Mouse (Mus musculus) lung, embryonic 16.5 days (tissue): ENCODE measurements around the gene F930015N05Rik. TPM values are rescaled to one million over a fixed set of nuclear protein-coding genes. Genes with fewer than 3 reads are reported as not detected.

Source experiments
- ATAC-seq: fragments of 200-750 bp; cut with Nextera tagmentation; 2 replicates; pipeline ENCODE4 v1.8.0; 2017; ENCODE audit warnings: low read depth, mild to moderate bottlenecking, moderate library complexity
- H3K27ac ChIP-seq: fragments of 300-500 bp; sonication (generic); 2 replicates; pipeline ENCODE4 v1.5.1; 2014; ENCODE audit warnings: mild to moderate bottlenecking, control low read depth, low read length
- H3K27me3 ChIP-seq: fragments of 300-500 bp; sonication (generic); 2 replicates; pipeline ENCODE4 v1.6.1; 2014; ENCODE audit warnings: low read depth, low read length, mixed read lengths; ENCODE audit not compliant: control insufficient read depth, insufficient read depth
- H3K36me3 ChIP-seq: fragments of 300-500 bp; sonication (generic); 2 replicates; pipeline ENCODE4 v1.6.1; 2014; ENCODE audit warnings: low read length; ENCODE audit not compliant: control insufficient read depth, insufficient read depth
- H3K4me1 ChIP-seq: fragments of 300-500 bp; sonication (generic); replicated peaks from 2 replicates; pipeline ENCODE4 v1.6.1; 2014; ENCODE audit warnings: low read length, mixed read lengths; ENCODE audit not compliant: control insufficient read depth, insufficient read depth
- H3K4me2 ChIP-seq: fragments of 300-500 bp; sonication (generic); 2 replicates; pipeline ENCODE4 v1.6.1; 2014; ENCODE audit warnings: low read depth, low read length, control low read depth
- H3K4me3 ChIP-seq: fragments of 300-500 bp; sonication (generic); 2 replicates; pipeline ENCODE4 v1.5.1; 2014; ENCODE audit warnings: mild to moderate bottlenecking, low read length, control low read depth
- H3K9ac ChIP-seq: fragments of 300-500 bp; sonication (generic); 2 replicates; pipeline ENCODE4 v1.6.1; 2014; ENCODE audit warnings: low read length, control low read depth
- H3K9me3 ChIP-seq: fragments of 300-500 bp; sonication (generic); 2 replicates; pipeline ENCODE4 v1.6.1; 2016; ENCODE audit warnings: low read length; ENCODE audit not compliant: control insufficient read depth
- WGBS: fragments of 180-500 bp; shearing (Covaris S2); extraction: QIAGEN DNeasy Blood & Tissue Kit; methylation state at CpG from one replicate; pipeline ENCODE4 v1.1.7; 2014; 5-methylcytosine and 5-hydroxymethylcytosine counted together
- polyA plus RNA-seq: library from polyadenylated mRNA; unstranded; fragments of >200 nt; fragmentation: Nextera tagmentation; extraction: Ambion mirVana; gene quantifications from 2 replicates; pipeline ENCODE4 v1.2.1, GENCODE M21; 2015

Gene F930015N05Rik
- polyA plus RNA-seq = 0.11 TPM in 1 of 2 replicates, not detected in the other

DNA sequence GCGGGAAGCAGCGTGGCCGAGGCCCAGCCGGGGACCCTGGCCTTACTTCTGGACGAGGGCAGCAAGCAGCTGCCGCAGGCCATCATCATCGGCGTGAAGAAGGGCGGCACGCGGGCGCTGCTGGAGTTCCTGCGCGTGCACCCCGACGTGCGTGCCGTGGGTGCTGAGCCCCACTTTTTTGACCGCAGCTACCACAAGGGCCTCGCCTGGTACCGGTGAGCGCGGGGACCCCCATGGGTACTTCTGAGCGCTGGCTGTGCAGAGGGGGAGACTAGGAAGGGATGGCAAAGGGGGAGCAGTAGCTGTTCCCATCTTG, at the start of gene F930015N05Rik:
TSS of gene F930015N05Rik (minus strand) at position 242 of the 316 bp plus-strand sequence.
- Histone ChIP-seq H3K9ac (peak within 1 kb of the TSS; percentile 72), H3K9me3 (no peaks in the 10 kb centered on the region), H3K4me1 (peaks cover 10% of the 10 kb centered on the region), H3K4me3 (peak within 1 kb of the TSS; percentile 49), H3K36me3 (no peaks in the 10 kb centered on the region), H3K27me3 (peaks cover 22% of the 10 kb centered on the region), H3K4me2 (peak within 1 kb of the TSS; percentile 98), H3K27ac (peak within 1 kb of the TSS; percentile 8; the same call in 1 of the 2 replicates)
- WGBS = under 1% methylated on average over 24 of the region's 24 CpGs
- no peak for ATAC-seq

DNA sequence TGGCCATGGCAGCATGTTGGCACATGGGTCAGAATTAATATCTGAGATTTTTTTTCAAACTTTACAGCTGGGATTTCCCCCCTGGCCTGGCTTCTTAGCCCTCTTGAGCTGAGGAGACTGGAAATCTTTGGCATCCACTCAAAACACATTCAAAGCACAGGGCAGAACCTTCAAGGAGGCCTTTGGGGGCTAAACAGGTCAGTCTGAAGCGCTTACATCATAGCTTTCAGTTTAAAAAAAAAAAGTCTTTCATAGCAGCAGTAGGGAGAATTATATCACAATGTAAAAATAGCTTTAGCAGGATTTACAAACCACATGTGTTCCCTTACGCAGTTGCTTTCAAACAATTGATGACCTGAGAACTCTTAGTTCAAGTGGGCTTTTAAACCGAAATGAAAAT, 45.0 kb upstream of the F930015N05Rik start:
- WGBS = 30% methylated on average over 3 of the region's 3 CpGs
- Histone ChIP-seq H3K27me3 (no peaks in the 10 kb centered on the region), H3K27ac (no peak overlapping the region; the same call in 1 of the 2 replicates), H3K36me3 (no peaks in the 10 kb centered on the region), H3K4me3 (no peak overlapping the region), H3K9ac (no peak overlapping the region), H3K4me1 (no peaks in the 10 kb centered on the region; the same call in 1 of the 2 replicates), H3K9me3 (no peaks in the 10 kb centered on the region), H3K4me2 (no peak overlapping the region)
- ATAC-seq = peak; percentile 69; the same call in 1 of the 2 replicates

DNA sequence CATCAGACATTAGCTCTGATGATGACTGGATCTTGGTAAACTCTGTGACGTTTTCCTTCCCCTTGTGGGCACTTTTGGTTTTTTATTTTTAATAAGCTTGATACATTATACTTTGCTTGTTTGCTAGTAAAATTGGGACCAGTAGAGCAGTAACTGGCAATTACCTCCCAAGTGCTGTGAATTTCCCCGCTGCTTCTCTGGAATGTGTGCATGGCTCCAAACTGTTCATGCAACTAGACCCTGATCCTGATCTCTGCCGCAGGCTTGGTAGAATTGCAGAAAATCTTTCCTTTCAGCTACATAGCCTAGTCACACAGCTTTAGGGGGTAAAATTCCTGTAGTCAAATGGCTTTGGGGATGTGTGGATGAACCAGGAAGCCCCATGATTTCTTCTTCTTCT, 37.2 kb upstream of the F930015N05Rik start:
- no peaks in the 10 kb centered on the region for H3K36me3 ChIP-seq
- ATAC-seq = no peak
- H3K27me3 ChIP-seq = no peaks in the 10 kb centered on the region
- H3K9ac ChIP-seq = no peak overlapping the region
- 75% methylated on average over 3 of the region's 3 CpGs for WGBS
- H3K4me2 ChIP-seq = no peak overlapping the region
- H3K9me3 ChIP-seq = no peaks in the 10 kb centered on the region
- H3K4me1 ChIP-seq = no peaks in the 10 kb centered on the region
- H3K4me3 ChIP-seq = no peak overlapping the region
- H3K27ac ChIP-seq = no peak overlapping the region

DNA sequence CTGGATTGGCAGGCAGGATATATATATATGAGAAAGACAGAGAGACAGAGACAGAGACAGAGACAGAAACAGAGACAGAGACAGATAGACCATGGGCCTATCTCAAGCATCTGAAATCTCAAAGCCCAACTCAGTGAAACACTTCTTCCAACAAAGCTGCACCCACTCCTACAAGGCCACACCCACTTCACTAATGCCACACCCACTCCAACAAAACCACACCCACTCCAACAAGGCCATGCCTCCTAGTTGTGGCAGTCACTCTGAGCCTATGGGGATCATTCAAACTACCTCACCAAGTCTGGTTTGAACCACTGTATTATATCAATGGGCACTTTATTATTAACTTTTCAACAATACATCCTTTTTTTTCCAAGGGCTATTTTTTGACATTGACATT, 34.2 kb upstream of the F930015N05Rik start:
- no peaks in the 10 kb centered on the region for H3K36me3 ChIP-seq
- no peak overlapping the region for H3K9ac ChIP-seq
- no peak for ATAC-seq
- H3K4me2 ChIP-seq = no peak overlapping the region
- H3K9me3 ChIP-seq = no peaks in the 10 kb centered on the region
- H3K4me3 ChIP-seq = no peak overlapping the region
- no peaks in the 10 kb centered on the region for H3K27me3 ChIP-seq
- no peak overlapping the region for H3K27ac ChIP-seq
- no peaks in the 10 kb centered on the region for H3K4me1 ChIP-seq

DNA sequence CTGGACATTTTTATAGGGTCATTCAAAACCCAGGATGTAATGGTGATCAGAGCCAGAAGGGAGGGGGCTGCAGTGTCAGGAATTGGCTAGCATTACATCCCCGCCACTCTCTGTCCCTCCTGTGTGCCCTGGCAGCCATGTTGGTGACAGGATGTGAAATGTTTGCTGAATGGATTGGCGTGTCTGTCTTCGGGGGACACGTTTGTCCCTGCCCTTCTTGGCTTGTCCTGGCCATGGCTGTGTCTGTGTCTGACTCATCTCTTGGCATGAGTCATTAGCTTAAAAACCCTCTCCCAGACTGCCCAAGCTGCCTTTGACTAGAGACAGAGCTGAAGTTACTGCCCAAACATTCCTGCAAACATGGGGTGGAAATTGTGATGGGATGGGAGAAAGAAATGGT, 32.3 kb upstream of the F930015N05Rik start:
- ATAC-seq = no peak
- Histone ChIP-seq H3K4me1 (no peaks in the 10 kb centered on the region), H3K9ac (no peak overlapping the region), H3K27me3 (no peaks in the 10 kb centered on the region), H3K36me3 (no peaks in the 10 kb centered on the region), H3K4me2 (no peak overlapping the region), H3K27ac (no peak overlapping the region), H3K9me3 (no peaks in the 10 kb centered on the region), H3K4me3 (no peak overlapping the region)
- 56% methylated on average over 4 of the region's 4 CpGs for WGBS

DNA sequence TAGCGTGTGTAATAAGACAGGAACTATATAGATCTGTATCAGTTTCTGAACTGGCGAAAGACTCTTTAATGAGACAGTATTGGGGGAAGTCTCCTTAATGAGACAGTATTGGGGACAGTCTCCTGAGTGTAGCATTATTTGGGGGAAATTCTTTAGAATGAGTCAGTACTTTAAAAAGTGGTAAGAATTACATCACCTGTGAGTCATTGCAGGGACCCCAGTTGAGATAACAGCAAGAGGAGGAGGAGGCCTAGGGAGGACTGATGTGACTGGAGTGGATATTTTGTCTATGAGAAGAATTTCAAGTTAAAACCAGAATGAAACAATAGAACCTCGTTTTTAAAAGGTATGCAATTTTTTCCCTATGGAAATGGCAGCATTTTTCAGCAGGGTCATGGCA, 25.3 kb upstream of the F930015N05Rik start:
- H3K27me3 ChIP-seq = no peaks in the 10 kb centered on the region
- 66% methylated on average over 3 of the region's 3 CpGs for WGBS
- H3K9ac ChIP-seq = no peak overlapping the region
- no peaks in the 10 kb centered on the region for H3K4me1 ChIP-seq
- no peak overlapping the region for H3K4me2 ChIP-seq
- no peak overlapping the region for H3K4me3 ChIP-seq
- H3K36me3 ChIP-seq = no peaks in the 10 kb centered on the region
- H3K27ac ChIP-seq = no peak overlapping the region
- no peak for ATAC-seq
- H3K9me3 ChIP-seq = no peaks in the 10 kb centered on the region

DNA sequence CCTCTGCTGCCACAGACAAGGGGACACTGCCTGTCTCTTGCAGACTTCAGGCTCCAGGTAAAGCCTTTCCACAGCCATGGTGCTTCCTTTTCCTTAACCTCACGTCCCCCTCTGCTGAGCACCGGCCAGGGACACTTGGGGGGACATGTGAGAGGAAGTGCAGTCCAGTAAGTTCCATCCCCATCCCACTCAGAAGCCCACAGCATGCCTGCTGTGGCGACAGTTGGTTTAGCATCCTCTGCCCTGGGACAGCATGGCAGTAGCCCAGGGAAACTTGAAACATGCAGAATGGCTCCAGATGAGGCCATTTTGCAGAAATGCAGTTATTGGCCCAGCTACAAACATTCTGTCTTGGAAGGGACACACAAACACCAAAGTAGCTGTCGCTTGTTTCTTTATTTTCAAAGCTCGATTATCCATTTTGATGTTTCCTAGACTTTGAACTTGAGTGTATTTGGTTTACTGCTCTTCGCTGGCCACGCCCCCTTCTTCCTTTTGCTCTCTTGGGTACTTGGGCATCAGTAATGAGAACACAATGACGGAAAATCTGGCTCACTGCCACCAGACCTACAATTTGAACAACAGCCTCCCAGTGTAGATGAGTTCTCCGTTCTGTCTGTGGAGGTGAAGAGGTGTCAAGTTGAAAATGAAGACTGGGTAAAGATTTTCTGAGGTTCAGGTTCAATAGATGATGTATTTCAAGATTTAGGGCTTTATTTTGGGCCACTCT, 12.3 kb upstream of the F930015N05Rik start:
- 70% methylated on average over 9 of the region's 9 CpGs for WGBS
- H3K27ac ChIP-seq = no peak overlapping the region
- ATAC-seq = no peak
- H3K4me3 ChIP-seq = no peak overlapping the region
- no peaks in the 10 kb centered on the region for H3K9me3 ChIP-seq
- no peaks in the 10 kb centered on the region for H3K27me3 ChIP-seq
- no peak overlapping the region for H3K9ac ChIP-seq
- no peak overlapping the region for H3K4me2 ChIP-seq
- no peaks in the 10 kb centered on the region for H3K36me3 ChIP-seq
- peaks cover 2% of the 10 kb centered on the region; the same call in 1 of the 2 replicates for H3K4me1 ChIP-seq

DNA sequence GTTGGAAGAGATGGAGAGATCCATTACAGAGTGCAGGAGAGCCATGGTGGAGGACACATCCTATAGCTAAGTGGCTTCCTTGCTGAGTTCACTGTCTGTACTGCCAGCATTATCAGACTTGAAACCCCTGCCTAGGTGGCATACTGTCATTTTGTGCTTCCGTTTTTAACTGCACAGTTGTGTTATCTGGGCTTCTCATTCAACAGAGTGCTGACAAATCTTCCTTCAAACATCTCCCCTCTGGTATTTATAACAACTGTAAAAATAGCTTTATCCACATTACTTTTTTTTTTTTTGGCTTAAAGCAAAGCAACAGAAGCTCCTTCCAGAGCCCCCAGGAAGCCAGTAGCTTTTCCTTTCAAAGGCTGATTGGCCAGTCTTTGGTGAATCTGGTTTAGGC, 8.8 kb upstream of the F930015N05Rik start:
- H3K4me2 ChIP-seq = no peak overlapping the region
- WGBS = 70% methylated on average over 1 of the region's 1 CpGs
- H3K27ac ChIP-seq = no peak overlapping the region
- H3K4me3 ChIP-seq = no peak overlapping the region
- no peak overlapping the region for H3K9ac ChIP-seq
- no peaks in the 10 kb centered on the region for H3K27me3 ChIP-seq
- ATAC-seq = no peak
- H3K4me1 ChIP-seq = peaks cover 2% of the 10 kb centered on the region; the same call in 1 of the 2 replicates
- H3K36me3 ChIP-seq = no peaks in the 10 kb centered on the region
- H3K9me3 ChIP-seq = no peaks in the 10 kb centered on the region

DNA sequence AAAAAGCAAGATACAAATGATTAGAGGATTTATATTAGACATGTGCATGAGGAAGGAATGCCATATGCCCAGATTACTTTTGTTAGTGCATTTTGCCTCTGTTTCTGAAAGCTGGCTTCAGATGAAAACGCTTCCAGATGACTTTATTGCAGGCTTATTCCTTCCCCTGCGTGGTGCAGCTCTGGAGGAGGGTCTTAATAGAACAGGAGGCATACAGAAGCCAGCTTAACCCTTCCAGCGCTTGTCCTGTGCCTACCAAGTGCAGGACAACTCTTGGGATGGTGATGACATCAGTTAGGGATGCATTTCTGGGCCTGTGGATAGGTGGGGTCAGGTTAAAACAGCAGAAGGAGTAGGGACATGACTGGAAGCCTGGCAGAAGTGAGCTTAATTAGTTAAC, 6.2 kb upstream of the F930015N05Rik start:
- 45% methylated on average over 3 of the region's 3 CpGs for WGBS
- H3K4me1 ChIP-seq = no peaks in the 10 kb centered on the region; the same call in 1 of the 2 replicates
- H3K4me3 ChIP-seq = no peak overlapping the region
- no peak overlapping the region for H3K9ac ChIP-seq
- no peak overlapping the region for H3K27ac ChIP-seq
- H3K27me3 ChIP-seq = peaks cover 3% of the 10 kb centered on the region
- H3K4me2 ChIP-seq = no peak overlapping the region
- H3K9me3 ChIP-seq = no peaks in the 10 kb centered on the region
- ATAC-seq = no peak
- H3K36me3 ChIP-seq = no peaks in the 10 kb centered on the region
